Mouse (Mus musculus): ENCODE results near the gene Kat2b. TPM values are rescaled to one million over a fixed set of nuclear protein-coding genes. Genes with fewer than 3 reads are reported as not detected.

Kat2b gene
- total and polyA plus RNA-seq, 3 experiments, result 2.4 to 52.2 (median 27.1) TPM

- DNase-seq (ENCODE audit: low spot score) (no peak), ATAC-seq (ENCODE audit: extremely low read depth, insufficient number of reproducible peaks, low FRiP score, poor library complexity, severe bottlenecking) (no peak)
- Histone ChIP-seq H3K4me1 (ENCODE audit: insufficient read depth, low read depth, low read length) (peaks cover 32% of the 10 kb centered on the region), H3K36me3 (replicated peaks) (peaks cover 51% of the 10 kb centered on the region), H3K4me3 (ENCODE audit: low read depth, low read length) (no peak overlapping the region), H3K9me3 (replicated peaks) (no peaks in the 10 kb centered on the region), H3K27me3 (ENCODE audit: insufficient read depth, low read length) (no peaks in the 10 kb centered on the region)
- TF ChIP-seq GATA2 (IDR thresholded peaks at IDR 0.05; ENCODE audit: borderline replicate concordance, low read depth, low read length) (no peak), TAL1 (conservative IDR thresholded peaks at IDR 0.05; ENCODE audit: low read depth, low read length) (no peak), CTCF (IDR thresholded peaks at IDR 0.05; ENCODE audit: low read depth, low read length) (no peak), GATA1 (IDR thresholded peaks at IDR 0.05; ENCODE audit: borderline replicate concordance, low read length) (no peak), POLR2AphosphoS5 (IDR thresholded peaks at IDR 0.05; ENCODE audit: insufficient replicate concordance, low read depth, low read length) (no peak)
Observed at GRCm38 (mm10) chr17:53626160-53626559, 59.5 kb downstream of the Kat2b start.

- DNase-seq (ENCODE audit: low spot score), result no peak
- peaks cover 58% of the 10 kb centered on the region for H3K36me3 ChIP-seq (replicated peaks)
Observed at GRCm38 (mm10) chr17:53627497-53627896, 60.8 kb downstream of the Kat2b start.

GRCm38 (mm10) chr17:53628131-53628530, 61.5 kb downstream of the Kat2b start:
- peaks cover 62% of the 10 kb centered on the region for H3K36me3 ChIP-seq (replicated peaks)
- ATAC-seq (ENCODE audit: extremely low read depth, insufficient number of reproducible peaks, low FRiP score, poor library complexity, severe bottlenecking) (no peak), DNase-seq (ENCODE audit: low spot score) (no peak)

More at GRCm38 (mm10) chr17:53627497-53627896, 60.8 kb downstream of the Kat2b start:
- TF ChIP-seq GATA2 (IDR thresholded peaks at IDR 0.05; ENCODE audit: borderline replicate concordance, low read depth, low read length) (no peak), TAL1 (conservative IDR thresholded peaks at IDR 0.05; ENCODE audit: low read depth, low read length) (no peak), POLR2AphosphoS5 (IDR thresholded peaks at IDR 0.05; ENCODE audit: insufficient replicate concordance, low read depth, low read length) (no peak), GATA1 (IDR thresholded peaks at IDR 0.05; ENCODE audit: borderline replicate concordance, low read length) (no peak), CTCF (IDR thresholded peaks at IDR 0.05; ENCODE audit: low read depth, low read length) (no peak)
- H3K4me3 ChIP-seq (ENCODE audit: low read depth, low read length), result no peak overlapping the region
- H3K4me1 ChIP-seq (ENCODE audit: insufficient read depth, low read depth, low read length), result peaks cover 22% of the 10 kb centered on the region
- H3K27me3 ChIP-seq (ENCODE audit: insufficient read depth, low read length), result no peaks in the 10 kb centered on the region
- H3K9me3 ChIP-seq (replicated peaks), result no peaks in the 10 kb centered on the region
- ATAC-seq (ENCODE audit: extremely low read depth, insufficient number of reproducible peaks, low FRiP score, poor library complexity, severe bottlenecking), result no peak

GRCm38 (mm10) chr17:53631344-53631743, 64.7 kb downstream of the Kat2b start:
- Histone ChIP-seq H3K9me3 (replicated peaks) (no peaks in the 10 kb centered on the region), H3K4me3 (ENCODE audit: low read depth, low read length) (no peak overlapping the region), H3K36me3 (replicated peaks) (peaks cover 59% of the 10 kb centered on the region), H3K27me3 (ENCODE audit: insufficient read depth, low read length) (no peaks in the 10 kb centered on the region), H3K4me1 (ENCODE audit: insufficient read depth, low read depth, low read length) (peaks cover 3% of the 10 kb centered on the region; the same call in 1 of the 2 replicates)
- ATAC-seq (ENCODE audit: extremely low read depth, insufficient number of reproducible peaks, low FRiP score, poor library complexity, severe bottlenecking) (no peak), DNase-seq (ENCODE audit: low spot score) (no peak)
- TF ChIP-seq GATA2 (IDR thresholded peaks at IDR 0.05; ENCODE audit: borderline replicate concordance, low read depth, low read length) (no peak), GATA1 (IDR thresholded peaks at IDR 0.05; ENCODE audit: borderline replicate concordance, low read length) (no peak), TAL1 (conservative IDR thresholded peaks at IDR 0.05; ENCODE audit: low read depth, low read length) (no peak), POLR2AphosphoS5 (IDR thresholded peaks at IDR 0.05; ENCODE audit: insufficient replicate concordance, low read depth, low read length) (no peak), CTCF (IDR thresholded peaks at IDR 0.05; ENCODE audit: low read depth, low read length) (no peak)

More at GRCm38 (mm10) chr17:53628131-53628530, 61.5 kb downstream of the Kat2b start:
- Histone ChIP-seq H3K27me3 (ENCODE audit: insufficient read depth, low read length) (no peaks in the 10 kb centered on the region), H3K9me3 (replicated peaks) (no peaks in the 10 kb centered on the region), H3K4me1 (ENCODE audit: insufficient read depth, low read depth, low read length) (peaks cover 16% of the 10 kb centered on the region), H3K4me3 (ENCODE audit: low read depth, low read length) (no peak overlapping the region)
- TF ChIP-seq GATA2 (IDR thresholded peaks at IDR 0.05; ENCODE audit: borderline replicate concordance, low read depth, low read length) (no peak), TAL1 (conservative IDR thresholded peaks at IDR 0.05; ENCODE audit: low read depth, low read length) (no peak), POLR2AphosphoS5 (IDR thresholded peaks at IDR 0.05; ENCODE audit: insufficient replicate concordance, low read depth, low read length) (no peak), GATA1 (IDR thresholded peaks at IDR 0.05; ENCODE audit: borderline replicate concordance, low read length) (no peak), CTCF (IDR thresholded peaks at IDR 0.05; ENCODE audit: low read depth, low read length) (no peak)

GRCm38 (mm10) chr17:53643360-53643759, 76.7 kb downstream of the Kat2b start:
- no peak for ATAC-seq (ENCODE audit: extremely low read depth, insufficient number of reproducible peaks, low FRiP score, poor library complexity, severe bottlenecking)
- Histone ChIP-seq H3K4me1 (ENCODE audit: insufficient read depth, low read depth, low read length) (no peaks in the 10 kb centered on the region), H3K27me3 (ENCODE audit: insufficient read depth, low read length) (no peaks in the 10 kb centered on the region), H3K9me3 (replicated peaks) (no peaks in the 10 kb centered on the region), H3K36me3 (replicated peaks) (peaks cover 81% of the 10 kb centered on the region), H3K4me3 (ENCODE audit: low read depth, low read length) (no peak overlapping the region)
- DNase-seq (ENCODE audit: low spot score), result no peak
- TF ChIP-seq GATA1 (IDR thresholded peaks at IDR 0.05; ENCODE audit: borderline replicate concordance, low read length) (no peak), POLR2AphosphoS5 (IDR thresholded peaks at IDR 0.05; ENCODE audit: insufficient replicate concordance, low read depth, low read length) (no peak), TAL1 (conservative IDR thresholded peaks at IDR 0.05; ENCODE audit: low read depth, low read length) (no peak), GATA2 (IDR thresholded peaks at IDR 0.05; ENCODE audit: borderline replicate concordance, low read depth, low read length) (no peak), CTCF (IDR thresholded peaks at IDR 0.05; ENCODE audit: low read depth, low read length) (no peak)

GRCm38 (mm10) chr17:53650251-53650661, 83.6 kb downstream of the Kat2b start:
- no peak overlapping the region for H3K4me3 ChIP-seq (ENCODE audit: low read depth, low read length)
- H3K36me3 ChIP-seq (replicated peaks), result peaks cover 83% of the 10 kb centered on the region
- H3K9me3 ChIP-seq (replicated peaks), result no peaks in the 10 kb centered on the region
- DNase-seq (ENCODE audit: low spot score) (no peak), ATAC-seq (ENCODE audit: extremely low read depth, insufficient number of reproducible peaks, low FRiP score, poor library complexity, severe bottlenecking) (no peak)
- TF ChIP-seq CTCF (IDR thresholded peaks at IDR 0.05; ENCODE audit: low read depth, low read length) (no peak), GATA1 (IDR thresholded peaks at IDR 0.05; ENCODE audit: borderline replicate concordance, low read length) (no peak), TAL1 (conservative IDR thresholded peaks at IDR 0.05; ENCODE audit: low read depth, low read length) (no peak), POLR2AphosphoS5 (IDR thresholded peaks at IDR 0.05; ENCODE audit: insufficient replicate concordance, low read depth, low read length) (no peak), GATA2 (IDR thresholded peaks at IDR 0.05; ENCODE audit: borderline replicate concordance, low read depth, low read length) (no peak)
- H3K4me1 ChIP-seq (ENCODE audit: insufficient read depth, low read depth, low read length), result peaks cover 9% of the 10 kb centered on the region
- H3K27me3 ChIP-seq (ENCODE audit: insufficient read depth, low read length), result no peaks in the 10 kb centered on the region
